Mouse (Mus musculus) v-Abl transformed pro-B cells (cell line): ENCODE measurements around the gene Zdhhc21.

ENCODE experiments used
- in situ Hi-C, 2 experiments: fragments of 400-800 bp; cut with MboI; formaldehyde crosslinking; loops; one replicate each; pipeline ENCODE4 v1.15.1; 2025; ENCODE audit not compliant: unreplicated experiment in 2 of 2

The Zdhhc21 gene

DNA sequence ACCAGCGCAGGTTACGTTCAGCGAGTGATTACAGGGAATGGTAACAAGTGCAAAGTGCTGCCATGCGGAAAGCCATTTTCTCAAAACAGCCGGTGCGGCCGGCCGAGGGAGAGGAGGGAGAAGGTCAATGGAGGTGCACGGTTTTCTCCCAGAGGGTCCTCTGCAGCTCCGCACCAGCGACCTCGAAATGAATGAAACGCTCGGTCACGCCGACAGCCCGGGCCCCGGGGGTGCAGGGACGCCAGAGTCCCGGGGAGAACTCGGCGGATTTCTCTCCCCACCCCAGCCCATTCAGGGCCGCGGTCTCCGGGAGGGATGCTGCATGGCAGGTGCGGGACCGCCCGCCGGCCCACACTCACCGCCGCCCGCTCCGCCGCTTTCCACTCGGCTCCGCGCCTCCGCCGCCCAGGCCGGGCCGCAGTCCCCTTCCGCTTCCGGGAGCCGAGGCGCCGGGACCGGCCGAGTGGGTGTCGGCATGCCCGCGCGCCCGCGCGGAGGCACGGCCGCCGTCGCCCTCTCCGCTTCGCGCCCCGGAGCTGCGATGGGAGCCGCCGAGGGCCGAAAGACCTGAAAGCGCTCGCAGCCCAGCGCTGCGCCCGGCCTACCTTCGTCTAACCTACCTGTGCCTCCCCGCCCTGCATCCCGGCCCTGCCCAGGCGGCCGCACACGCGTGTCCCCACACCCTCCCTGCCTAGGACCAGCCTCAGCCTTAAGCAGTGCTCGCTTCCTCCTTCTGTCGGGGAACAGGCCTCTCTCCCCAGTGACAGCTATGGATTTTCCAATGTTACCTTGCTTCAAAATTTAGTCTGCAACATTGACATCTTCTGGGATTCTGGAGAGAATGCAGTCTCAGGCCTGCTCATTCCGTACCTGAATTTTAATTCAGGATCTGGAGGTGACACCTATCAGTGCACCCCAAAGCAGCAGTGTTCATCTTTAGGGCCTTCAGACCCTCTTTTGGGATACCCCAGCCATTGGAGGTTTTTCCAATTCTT is at the start of gene Zdhhc21:
Gene Zdhhc21, minus strand, starts transcription at position 828 of the 995 bp plus-strand sequence.
- in situ Hi-C loops: no loop called here

DNA sequence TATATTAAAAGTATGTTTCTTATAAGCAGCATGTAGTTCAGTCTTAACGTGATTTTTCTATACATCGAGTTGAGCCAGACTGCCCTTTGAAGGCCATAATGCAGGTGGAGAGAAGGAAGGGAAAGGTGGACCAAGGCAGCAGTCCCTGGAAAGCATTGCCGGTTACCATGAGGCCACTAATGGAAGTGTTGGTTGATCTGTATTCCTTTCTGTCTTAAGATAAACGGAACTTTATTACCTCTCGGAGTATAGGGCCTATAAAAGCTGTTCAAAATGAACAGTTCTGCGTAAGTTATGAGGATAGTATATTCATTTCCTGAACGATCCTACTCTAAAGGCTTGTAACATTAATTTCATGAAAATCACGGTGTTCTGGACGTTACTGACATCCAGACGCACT is 35.5 kb upstream of the Zdhhc21 start:
- in situ Hi-C loops: no loop called here

DNA sequence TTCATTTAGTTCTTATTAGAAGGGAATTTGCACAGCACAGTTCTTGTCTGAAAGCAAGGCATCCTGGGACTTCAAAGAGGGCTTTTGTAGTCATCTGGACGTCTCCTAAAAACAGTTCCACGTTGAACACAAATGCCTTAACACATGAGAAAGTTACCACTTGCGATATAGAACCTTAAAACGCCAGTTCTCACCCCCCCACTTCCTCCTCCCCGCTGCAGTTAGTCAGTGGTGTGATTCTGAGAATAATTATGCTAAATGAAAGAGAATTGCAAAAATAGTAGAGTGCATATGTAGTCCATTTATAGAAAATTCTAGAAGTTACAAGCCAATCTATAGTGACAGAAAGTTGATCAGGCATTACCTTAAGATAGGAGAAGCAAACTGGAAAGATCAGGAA is 32.5 kb upstream of the Zdhhc21 start:
- in situ Hi-C loops: no loop called here

- in situ Hi-C loops: no loop called here
Observed at GRCm38 (mm10) chr4:82891566-82891965, 31.8 kb upstream of the Zdhhc21 start.

- in situ Hi-C loops: no loop called here
Observed at GRCm38 (mm10) chr4:82891049-82891448, 31.3 kb upstream of the Zdhhc21 start.

DNA sequence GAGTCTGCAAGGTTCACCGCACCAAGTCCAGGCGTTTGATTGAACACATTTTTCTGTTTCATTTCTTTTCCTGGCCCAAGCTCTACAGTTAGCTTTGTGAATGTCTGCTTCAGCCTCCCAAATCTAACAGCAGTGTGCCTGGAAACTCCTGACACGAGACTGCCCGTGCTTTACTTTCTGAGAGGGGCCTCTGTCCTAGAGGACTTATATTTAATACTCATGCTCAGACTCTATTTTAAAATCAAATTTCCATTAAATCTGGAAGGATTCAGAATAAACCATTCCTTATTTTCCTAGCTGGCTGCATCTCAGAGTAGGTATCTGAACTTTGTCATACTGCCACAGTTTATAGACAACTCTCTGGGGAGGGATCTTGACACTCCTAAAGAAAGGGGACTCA is 30.8 kb upstream of the Zdhhc21 start:
- in situ Hi-C loops: no loop called here

GRCm38 (mm10) chr4:82886148-82886547 is 26.4 kb upstream of the Zdhhc21 start:
- in situ Hi-C loops: no loop called here

GRCm38 (mm10) chr4:82885535-82885913 is 25.8 kb upstream of the Zdhhc21 start:
- in situ Hi-C loops: no loop called here

DNA sequence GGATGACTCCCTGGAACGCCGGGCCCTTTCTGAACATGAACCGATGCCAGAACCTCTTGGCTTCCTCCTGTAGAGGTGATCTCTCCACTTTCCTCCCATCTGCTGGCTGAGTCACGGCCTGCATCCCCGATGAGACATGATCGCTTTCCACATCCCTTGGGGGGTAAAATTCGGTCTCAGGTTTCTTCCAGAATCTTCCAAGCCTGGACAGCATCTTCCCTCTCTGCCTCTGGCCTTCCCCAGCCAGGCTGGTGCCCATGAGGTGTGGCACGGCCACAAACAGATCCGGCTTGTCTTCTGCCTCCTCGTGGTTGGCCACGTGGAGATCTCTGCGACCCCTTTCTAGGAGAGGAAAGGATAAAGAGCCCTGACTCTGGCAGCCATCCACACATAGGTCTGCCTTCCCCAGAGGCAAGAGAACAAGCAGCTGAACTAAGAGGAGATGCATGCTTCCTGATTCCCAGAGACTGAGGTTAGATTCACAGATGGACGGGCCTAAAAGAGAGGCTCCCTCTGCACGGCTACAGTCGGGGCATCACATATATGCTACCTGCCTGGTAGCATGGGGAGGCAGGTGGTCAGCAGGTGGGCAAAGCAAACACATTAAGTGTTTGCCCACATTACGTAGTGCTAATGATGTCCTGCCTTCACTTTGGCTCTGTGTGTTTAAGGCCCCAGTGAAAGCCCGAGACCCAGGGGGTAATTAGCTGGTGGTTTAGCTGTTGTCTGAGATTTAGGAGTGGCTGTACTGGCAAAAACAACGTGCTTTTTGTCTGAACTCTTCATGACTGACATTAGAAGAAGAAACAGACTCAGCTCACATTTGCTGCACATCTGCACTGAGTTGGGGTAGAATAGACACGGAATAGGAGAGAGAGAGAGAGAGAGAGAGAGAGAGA is 25.1 kb upstream of the Zdhhc21 start, which contains the start of gene Cer1:
Gene Cer1, minus strand, starts transcription at position 513 of the 899 bp plus-strand sequence.
- in situ Hi-C loops: no loop called here

GRCm38 (mm10) chr4:82882500-82882899 is 22.7 kb upstream of the Zdhhc21 start:
- in situ Hi-C loops: no loop called here

GRCm38 (mm10) chr4:82881366-82881765 is 21.6 kb upstream of the Zdhhc21 start:
- in situ Hi-C loops: no loop called here

GRCm38 (mm10) chr4:82880243-82880642 is 20.5 kb upstream of the Zdhhc21 start:
- in situ Hi-C loops: no loop called here

DNA sequence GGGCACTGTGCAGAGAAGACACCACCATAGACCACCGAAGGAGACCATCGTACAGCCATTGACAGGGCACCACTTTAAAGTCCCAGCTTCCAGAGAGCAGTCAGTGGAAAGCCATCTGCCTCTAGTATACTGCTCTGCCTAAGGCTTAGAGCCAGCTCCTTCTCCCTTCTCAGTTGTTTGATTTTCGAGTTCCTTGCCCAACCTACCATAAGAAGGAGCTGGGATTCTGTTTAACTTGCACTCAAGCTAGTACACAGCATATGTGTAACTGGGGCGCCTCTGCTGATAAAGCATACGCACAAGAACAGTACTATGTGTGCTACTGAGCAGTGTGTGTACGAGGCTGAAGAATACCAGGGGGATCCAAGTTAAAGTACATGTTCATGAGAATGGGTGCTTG is 19.4 kb upstream of the Zdhhc21 start:
- in situ Hi-C loops: no loop called here

- in situ Hi-C loops: no loop called here
Observed at GRCm38 (mm10) chr4:82876656-82877055, 16.9 kb upstream of the Zdhhc21 start.

DNA sequence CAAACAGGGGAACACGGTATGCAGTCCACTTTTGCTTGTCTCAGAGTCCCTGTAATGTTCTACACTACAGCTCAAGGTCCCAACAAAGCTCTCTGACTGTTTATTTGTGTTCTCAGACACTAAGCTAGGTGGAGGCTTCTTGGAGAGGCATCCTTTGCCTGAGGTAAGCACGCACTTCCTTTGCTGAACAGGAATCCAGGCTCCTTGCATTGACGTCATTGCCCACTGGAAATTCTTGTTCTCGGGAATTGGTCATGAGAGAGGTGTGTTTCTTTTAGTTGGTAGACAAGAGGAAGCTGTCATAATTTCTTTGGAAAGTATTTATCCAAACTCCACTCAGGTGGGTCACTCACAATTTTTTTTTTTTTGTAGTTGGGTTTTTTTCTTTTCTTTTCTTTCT is 15.8 kb upstream of the Zdhhc21 start:
- in situ Hi-C loops: no loop called here

- in situ Hi-C loops: no loop called here
Observed at GRCm38 (mm10) chr4:82874791-82875190, 15.0 kb upstream of the Zdhhc21 start.

GRCm38 (mm10) chr4:82872548-82872947 is 12.8 kb upstream of the Zdhhc21 start:
- in situ Hi-C loops: no loop called here

DNA sequence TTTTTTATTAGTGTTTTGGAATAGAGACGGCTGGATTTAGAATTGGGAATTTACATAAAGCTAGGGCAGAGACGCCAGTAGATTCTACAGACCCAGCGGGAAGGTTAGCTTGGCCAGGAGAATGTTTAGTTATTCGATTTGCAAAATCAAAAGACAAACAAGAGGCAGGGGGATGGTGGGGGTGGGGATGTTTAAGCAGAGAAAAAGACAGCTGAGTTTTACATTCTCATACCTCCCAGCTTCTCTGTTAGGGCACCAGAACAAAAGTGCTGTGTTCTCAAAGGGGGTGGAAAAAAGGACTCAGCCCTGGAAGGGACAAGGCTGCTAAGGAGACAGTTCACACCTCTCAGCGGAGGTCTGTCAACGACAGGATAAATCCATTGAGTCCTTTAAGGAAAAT is 12.4 kb upstream of the Zdhhc21 start:
- in situ Hi-C loops: no loop called here

- in situ Hi-C loops: no loop called here
Observed at GRCm38 (mm10) chr4:82870931-82871330, 11.2 kb upstream of the Zdhhc21 start.

DNA sequence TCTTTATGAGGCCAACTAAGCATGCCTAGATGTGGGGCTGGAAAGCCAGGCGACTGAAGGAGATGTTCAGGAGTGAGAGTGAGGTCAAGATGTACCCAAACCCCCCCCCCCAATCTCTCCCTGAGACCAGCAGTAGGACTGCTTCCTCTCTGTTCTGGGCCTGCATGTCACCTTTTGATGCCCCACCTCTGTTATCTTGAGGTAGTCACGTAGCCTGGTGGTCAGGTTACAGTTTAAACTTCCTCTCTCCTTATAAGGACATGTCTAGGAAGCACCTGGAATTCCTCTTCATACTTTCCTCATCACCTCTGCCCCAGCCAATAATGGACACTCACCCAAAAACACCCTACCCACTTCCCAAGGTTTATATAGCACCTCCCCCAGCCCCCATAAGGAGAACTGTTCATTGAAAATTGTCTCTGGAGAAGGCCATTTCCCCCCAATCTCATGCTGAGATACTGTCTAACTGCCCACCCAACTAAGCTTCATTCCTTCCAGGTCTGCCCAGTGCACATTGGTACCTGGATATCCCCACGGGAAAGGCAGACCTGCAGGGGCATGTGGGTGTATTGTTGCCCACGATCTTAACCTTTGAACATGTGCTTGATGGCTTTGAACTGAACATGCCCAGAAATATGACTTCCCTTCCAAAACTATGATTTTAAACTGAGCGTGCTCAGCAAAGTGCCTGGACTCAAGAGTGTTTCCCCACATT is 8.1 kb upstream of the Zdhhc21 start:
- in situ Hi-C loops: no loop called here

DNA sequence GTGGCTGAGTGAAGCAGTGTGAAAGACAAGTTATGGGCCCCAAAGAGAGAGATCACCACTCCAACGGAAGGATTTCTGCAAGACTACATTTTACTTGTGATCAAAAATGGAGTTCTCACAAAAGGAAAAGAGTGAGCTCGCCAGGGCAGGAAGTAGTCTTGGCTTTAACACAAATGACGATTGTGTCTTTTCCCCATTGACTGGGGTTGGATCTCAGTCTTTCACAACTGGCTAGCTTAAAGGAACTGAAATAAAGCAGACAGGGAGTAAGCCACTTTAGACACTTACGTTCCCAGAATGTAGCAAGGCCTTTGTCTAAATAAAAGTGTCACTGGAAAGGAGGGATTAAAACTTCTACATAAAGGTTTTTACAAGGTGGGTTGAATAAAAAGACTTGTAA is 7.4 kb upstream of the Zdhhc21 start:
- in situ Hi-C loops: no loop called here
